Mouse (Mus musculus) spleen, adult 2 months (tissue): ENCODE measurements around the gene Ptprk. TPM values are rescaled to one million over a fixed set of nuclear protein-coding genes. Genes with fewer than 3 reads are reported as not detected.
A peak's percentile ranks its signal among the peaks of the same experiment; 100 is the strongest.

Source experiments
- DNase-seq, 2 experiments: peaks; one replicate each; pipeline versions ENCODE4 v3.0.0 to v3.0.0-alpha.2; 2012 to 2021; ENCODE audit warnings: low spot score in 2 of 2, low read depth in 1 of 2
- H3K27ac ChIP-seq: fragments of 200-500 bp; 2 replicates; pipeline ENCODE4 v1.5.1; 2012; ENCODE audit warnings: low read length, inconsistent platforms; ENCODE audit not compliant: insufficient read depth
- H3K27me3 ChIP-seq: fragments of 200-500 bp; 2 replicates; pipeline ENCODE4 v1.6.1; 2012; ENCODE audit warnings: mild to moderate bottlenecking, moderate library complexity, low read length, inconsistent platforms; ENCODE audit not compliant: control insufficient read depth, insufficient read depth
- H3K36me3 ChIP-seq: fragments of 200-500 bp; 2 replicates; pipeline ENCODE4 v1.6.1; 2012; ENCODE audit warnings: mild to moderate bottlenecking, low read length, inconsistent platforms; ENCODE audit not compliant: control insufficient read depth, insufficient read depth
- H3K4me1 ChIP-seq: fragments of 200-500 bp; 2 replicates; pipeline ENCODE4 v1.6.1; 2011; ENCODE audit warnings: inconsistent platforms; ENCODE audit not compliant: control insufficient read depth, insufficient read depth, insufficient read length
- H3K4me3 ChIP-seq: fragments of 200-500 bp; 2 replicates; pipeline ENCODE4 v1.5.1; 2011; ENCODE audit warnings: mild to moderate bottlenecking, inconsistent platforms; ENCODE audit not compliant: insufficient read depth, insufficient read length; ENCODE audit errors: extremely low read depth
- CTCF ChIP-seq: fragments of 200-500 bp; IDR thresholded peaks from 2 replicates; pipeline ENCODE4 v1.5.1; 2011; ENCODE audit warnings: mild to moderate bottlenecking, inconsistent platforms; ENCODE audit not compliant: insufficient read depth, insufficient read length, insufficient replicate concordance; ENCODE audit errors: extremely low read depth
- POLR2A ChIP-seq: fragments of 200-500 bp; IDR thresholded peaks from 2 replicates; pipeline ENCODE4 v1.6.1; 2011; ENCODE audit warnings: low read depth, low read length, inconsistent platforms
- WGBS: fragments of 180-500 bp; shearing (Covaris S2); methylation state at CpG from one replicate; pipeline ENCODE4 v1.1.7; 2018; 5-methylcytosine and 5-hydroxymethylcytosine counted together
- polyA plus RNA-seq: library from polyadenylated mRNA; depleted of rRNA; stranded (reverse); fragments of >200 nt; gene quantifications from 2 replicates; pipeline ENCODE4 v1.2.3, GENCODE M21; 2012

Ptprk gene
- polyA plus RNA-seq, 1 experiment, result 1.6 TPM

DNA sequence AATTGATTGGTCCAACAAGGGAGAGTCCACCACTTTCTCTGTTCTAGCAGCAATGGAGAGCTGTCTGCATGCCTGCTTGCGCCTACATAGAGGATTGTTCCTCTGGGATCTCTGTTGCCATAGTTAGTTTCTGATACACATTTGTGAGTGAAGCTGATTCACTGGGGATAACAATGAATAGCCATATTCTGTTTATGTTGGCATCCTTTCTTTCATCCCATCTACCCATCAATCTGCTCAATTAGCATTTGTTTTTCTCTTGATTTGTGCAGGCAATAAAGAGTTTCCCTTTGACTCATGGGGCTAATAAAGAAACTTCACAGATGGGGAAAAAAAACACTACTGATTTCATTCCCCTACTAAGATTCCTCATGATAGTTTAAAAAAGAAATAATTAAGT lies 423.2 kb downstream of the Ptprk start:
- Histone ChIP-seq H3K27me3 (no peaks in the 10 kb centered on the region), H3K27ac (no peak overlapping the region), H3K4me3 (no peak overlapping the region), H3K4me1 (no peaks in the 10 kb centered on the region), H3K36me3 (no peaks in the 10 kb centered on the region)
- no peak for DNase-seq
- TF ChIP-seq CTCF (no peak), POLR2A (no peak)
- WGBS, result 100% methylated on average over 1 of the region's 1 CpGs

DNA sequence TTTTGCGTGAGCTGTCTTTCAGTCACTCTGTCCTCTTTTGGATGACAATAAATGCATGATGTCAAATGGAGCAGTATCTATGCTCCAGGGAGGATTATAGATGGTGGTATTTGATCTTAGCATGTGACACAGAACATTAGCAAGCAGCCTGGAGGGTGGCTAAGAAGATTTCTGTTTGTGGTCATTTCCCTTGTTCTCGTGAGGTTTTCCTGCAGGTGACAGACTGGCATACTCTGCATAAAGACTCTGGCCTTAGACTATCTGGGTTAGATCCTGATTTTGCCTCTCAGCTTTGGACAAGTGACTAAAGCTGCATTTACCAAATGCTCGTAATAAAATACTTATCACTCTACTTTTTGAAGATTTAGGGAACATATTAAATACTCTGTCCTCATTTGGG lies 423.9 kb downstream of the Ptprk start:
- WGBS, result 46% methylated on average over 3 of the region's 3 CpGs
- H3K27me3 ChIP-seq, result no peaks in the 10 kb centered on the region
- TF ChIP-seq POLR2A (no peak), CTCF (no peak)
- H3K27ac ChIP-seq, result no peak overlapping the region
- no peak overlapping the region for H3K4me3 ChIP-seq
- no peaks in the 10 kb centered on the region for H3K36me3 ChIP-seq
- no peaks in the 10 kb centered on the region for H3K4me1 ChIP-seq
- no peak for DNase-seq

DNA sequence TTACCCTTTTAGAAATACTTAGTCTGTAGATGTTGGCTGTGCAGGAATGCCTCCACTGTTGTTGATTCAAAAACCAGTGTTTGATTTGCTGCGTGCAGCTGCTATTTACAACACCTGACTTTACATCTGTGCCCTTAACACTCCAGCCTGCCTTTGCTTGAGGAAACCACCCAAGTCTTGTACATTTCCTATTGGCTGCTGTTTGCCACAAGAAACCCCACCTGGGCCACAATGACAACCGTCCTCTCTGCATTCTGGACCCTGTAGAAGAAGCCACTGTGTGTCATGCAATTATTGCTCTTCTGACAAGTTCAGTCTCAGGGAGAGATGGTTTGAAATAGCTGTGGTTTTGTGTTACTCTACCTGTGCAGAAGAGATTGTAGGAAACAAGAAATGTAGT lies 439.0 kb downstream of the Ptprk start:
- no peak for DNase-seq
- H3K4me3 ChIP-seq, result no peak overlapping the region
- TF ChIP-seq POLR2A (no peak), CTCF (no peak)
- 20% methylated on average over 2 of the region's 2 CpGs for WGBS
- peaks cover 4% of the 10 kb centered on the region for H3K4me1 ChIP-seq
- no peaks in the 10 kb centered on the region for H3K27me3 ChIP-seq
- H3K27ac ChIP-seq, result no peak overlapping the region
- H3K36me3 ChIP-seq, result no peaks in the 10 kb centered on the region

DNA sequence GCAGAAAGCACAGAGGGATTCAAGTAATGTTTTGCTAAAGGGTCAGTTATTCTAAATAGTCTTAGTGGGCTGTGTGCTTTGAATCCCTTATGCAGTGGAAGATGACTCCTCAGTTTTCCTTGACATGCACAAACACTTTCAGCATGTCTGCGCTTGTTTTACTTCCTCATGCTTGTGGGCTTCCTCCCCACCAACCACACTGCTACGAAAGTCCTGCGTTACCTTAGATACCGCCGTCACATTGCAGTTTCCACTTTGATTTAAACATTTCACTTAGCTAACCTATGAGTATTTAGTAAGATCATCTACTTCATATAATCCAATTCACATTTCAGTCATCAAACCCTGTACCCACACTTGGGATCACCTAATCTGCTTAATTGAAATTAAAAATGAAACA lies 441.5 kb downstream of the Ptprk start:
- WGBS, result 11% methylated on average over 5 of the region's 5 CpGs
- no peak overlapping the region for H3K27ac ChIP-seq

DNA sequence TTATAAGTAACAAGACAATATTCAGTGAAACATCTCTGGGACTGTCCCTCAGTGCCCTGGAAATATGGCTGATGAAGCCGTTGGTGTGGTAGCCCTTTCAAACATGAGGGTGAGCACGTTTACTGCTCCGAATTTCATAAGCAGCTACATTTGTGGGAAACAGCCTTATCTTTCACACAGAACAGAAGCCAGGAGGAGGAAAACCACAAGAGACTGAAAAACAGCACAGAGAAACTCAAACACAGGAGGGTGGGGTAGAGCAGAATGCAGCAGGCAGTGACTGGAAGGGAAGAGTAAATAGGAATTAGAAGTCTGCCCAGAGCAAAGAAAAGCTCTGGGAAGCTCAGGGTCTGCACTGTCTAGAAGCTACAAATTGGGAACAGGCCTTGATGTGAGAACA lies 443.7 kb downstream of the Ptprk start:
- H3K4me1 ChIP-seq, result peaks cover 4% of the 10 kb centered on the region

More for the DNA sequence above, 441.5 kb downstream of the Ptprk start:
- Histone ChIP-seq H3K4me1 (peaks cover 4% of the 10 kb centered on the region), H3K27me3 (no peaks in the 10 kb centered on the region), H3K4me3 (no peak overlapping the region; the same call in 1 of the 2 replicates), H3K36me3 (no peaks in the 10 kb centered on the region)
- DNase-seq, result peak; percentile 6 to 26
- TF ChIP-seq POLR2A (no peak), CTCF (no peak)

DNA sequence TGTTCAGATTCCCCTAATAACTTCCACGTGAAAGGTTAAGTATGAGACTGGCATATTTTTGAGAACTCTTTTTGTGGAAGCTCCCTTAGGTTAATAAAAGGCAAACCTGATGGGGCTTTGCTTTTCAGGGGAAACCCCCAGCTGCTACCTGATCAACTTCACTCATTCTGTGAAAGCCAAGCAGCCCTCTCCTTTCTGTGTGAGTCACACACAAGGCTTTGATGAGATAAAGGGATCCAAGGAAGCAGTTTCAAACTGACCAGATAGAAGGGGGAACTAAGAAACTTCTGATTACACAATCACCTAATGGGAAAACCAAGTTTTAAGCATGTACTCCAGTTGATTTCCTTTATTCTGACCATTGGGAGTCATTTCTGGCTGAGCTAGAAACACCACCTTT lies 445.2 kb downstream of the Ptprk start:
- no peak for DNase-seq
- H3K36me3 ChIP-seq, result no peaks in the 10 kb centered on the region
- H3K4me1 ChIP-seq, result peaks cover 4% of the 10 kb centered on the region; the same call in 1 of the 2 replicates
- 22% methylated on average over 1 of the region's 1 CpGs for WGBS
- no peak for TF ChIP-seq CTCF
- no peak for TF ChIP-seq POLR2A
- H3K27me3 ChIP-seq, result no peaks in the 10 kb centered on the region
- H3K27ac ChIP-seq, result no peak overlapping the region
- H3K4me3 ChIP-seq, result no peak overlapping the region

More for the DNA sequence above, 443.7 kb downstream of the Ptprk start:
- TF ChIP-seq CTCF, result no peak
- TF ChIP-seq POLR2A, result no peak
- Histone ChIP-seq H3K36me3 (no peaks in the 10 kb centered on the region), H3K27me3 (no peaks in the 10 kb centered on the region), H3K27ac (peak overlapping the region; percentile 60; the same call in 1 of the 2 replicates), H3K4me3 (no peak overlapping the region)
- WGBS, result 7% methylated on average over 3 of the region's 3 CpGs
- DNase-seq, result no peak

DNA sequence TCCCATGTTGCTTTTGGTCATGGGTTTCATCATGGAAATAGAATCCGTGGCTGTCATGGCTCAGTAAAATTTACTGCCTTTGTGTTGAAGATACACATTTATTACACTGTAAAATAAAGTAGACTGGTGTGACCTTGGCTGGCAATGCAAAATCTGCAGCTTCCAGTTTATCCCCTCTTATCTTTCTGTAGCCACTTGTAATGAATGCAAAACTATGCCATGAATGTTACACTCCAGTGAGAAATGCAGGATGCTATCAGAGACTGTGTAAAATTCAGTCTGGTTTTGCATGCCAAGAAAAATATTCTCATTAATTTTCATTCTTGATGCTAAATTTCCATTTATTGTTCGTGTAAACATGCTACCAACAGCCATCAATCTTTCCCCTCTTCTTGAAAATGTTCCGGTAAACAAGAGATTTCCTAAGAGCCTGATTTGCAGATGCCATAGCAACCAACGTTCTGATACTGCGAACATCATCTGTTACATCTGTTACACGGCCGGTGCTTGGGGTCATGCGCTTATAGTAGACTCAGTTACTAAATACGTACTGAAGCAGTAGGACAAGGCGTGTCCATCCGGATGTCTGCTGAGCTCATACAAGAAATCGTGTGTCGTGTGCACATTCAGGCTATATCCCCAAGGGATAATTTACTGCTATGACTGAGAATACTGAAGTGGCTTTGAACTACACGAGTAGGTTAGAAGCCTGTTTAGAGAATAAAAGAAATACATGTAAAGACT lies 449.5 kb downstream of the Ptprk start:
- H3K27me3 ChIP-seq, result no peaks in the 10 kb centered on the region
- DNase-seq, result no peak
- TF ChIP-seq CTCF (no peak), POLR2A (no peak)
- H3K4me3 ChIP-seq, result no peak overlapping the region
- no peaks in the 10 kb centered on the region for H3K36me3 ChIP-seq
- H3K27ac ChIP-seq, result no peak overlapping the region
- WGBS, result 84% methylated on average over 14 of the region's 14 CpGs
- H3K4me1 ChIP-seq, result no peaks in the 10 kb centered on the region
